Mouse (Mus musculus) kidney, postnatal 25 days (tissue): ENCODE results near the gene Scmh1.
A peak's percentile ranks its signal among the peaks of the same experiment; 100 is the strongest.

Experiments
- DNase-seq, 2 experiments: peaks; one replicate each; pipeline ENCODE4 v3.0.0; 2021; ENCODE audit warnings: mixed read lengths in 2 of 2

Scmh1 gene

DNA sequence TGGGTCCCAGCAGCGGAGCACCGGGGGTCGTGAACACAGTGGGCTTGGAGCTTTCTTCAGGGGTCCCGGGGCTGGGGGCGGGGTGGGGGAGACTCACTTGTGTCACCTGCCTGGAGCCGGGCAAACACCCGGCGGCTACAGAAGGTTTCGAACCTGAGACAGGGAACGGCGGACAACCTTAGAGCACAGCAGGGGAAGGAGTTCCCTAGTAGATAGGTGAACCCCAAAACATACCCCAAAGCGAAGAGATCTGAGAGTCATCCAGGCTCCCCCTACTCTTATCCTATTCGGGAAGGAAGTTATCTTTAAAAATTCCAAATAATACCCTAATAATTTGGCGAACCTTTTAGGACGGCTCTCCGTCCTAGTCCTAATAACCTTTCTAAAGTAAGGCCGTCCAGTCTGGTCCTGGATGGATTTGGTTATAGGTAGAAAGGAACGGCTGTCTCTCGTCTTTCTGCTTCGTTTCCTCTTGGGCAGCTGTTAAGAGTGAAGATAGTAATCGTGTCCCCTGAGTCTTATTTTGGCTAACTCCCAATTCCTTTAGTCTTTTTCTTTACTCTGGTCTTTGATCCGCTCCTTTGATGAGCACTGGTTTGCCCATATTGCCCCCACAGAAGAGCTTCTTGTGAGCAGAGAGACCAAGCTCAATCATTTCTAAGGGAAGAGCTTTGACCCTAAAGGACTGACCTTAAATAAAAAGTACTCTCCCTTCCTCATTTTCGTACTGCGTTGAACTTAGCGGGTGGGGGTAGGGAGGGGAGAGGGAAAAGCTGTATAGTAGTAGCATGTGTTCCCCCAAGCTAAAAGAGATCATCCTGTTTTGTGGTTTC lies 941 bp downstream of the Scmh1 start:
- DNase-seq = no peak

GRCm38 (mm10) chr4:120406639-120407273 lies 1.7 kb downstream of the Scmh1 start:
- no peak for DNase-seq

- no peak for DNase-seq
Measured at GRCm38 (mm10) chr4:120418053-120418452, 13.0 kb downstream of the Scmh1 start.

DNA sequence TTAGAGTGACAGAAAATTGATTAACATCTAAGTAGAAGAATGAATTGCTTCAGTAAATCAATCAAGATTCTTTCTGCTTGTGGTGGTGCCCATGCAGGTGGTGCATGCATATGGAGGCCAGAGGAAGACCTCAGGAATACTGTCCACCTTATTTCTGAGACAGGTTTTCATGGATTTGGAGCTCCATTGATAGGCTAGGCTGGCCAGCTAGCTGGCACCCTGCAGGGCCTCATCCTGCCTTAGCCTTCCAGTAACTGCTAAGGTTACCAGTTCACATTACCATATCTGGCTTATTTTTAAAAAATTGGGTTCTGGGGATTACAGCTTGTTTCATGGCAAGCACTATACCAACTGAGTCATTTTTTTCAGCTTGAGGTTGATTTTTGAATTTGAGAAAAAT lies 15.1 kb downstream of the Scmh1 start:
- DNase-seq = no peak

DNA sequence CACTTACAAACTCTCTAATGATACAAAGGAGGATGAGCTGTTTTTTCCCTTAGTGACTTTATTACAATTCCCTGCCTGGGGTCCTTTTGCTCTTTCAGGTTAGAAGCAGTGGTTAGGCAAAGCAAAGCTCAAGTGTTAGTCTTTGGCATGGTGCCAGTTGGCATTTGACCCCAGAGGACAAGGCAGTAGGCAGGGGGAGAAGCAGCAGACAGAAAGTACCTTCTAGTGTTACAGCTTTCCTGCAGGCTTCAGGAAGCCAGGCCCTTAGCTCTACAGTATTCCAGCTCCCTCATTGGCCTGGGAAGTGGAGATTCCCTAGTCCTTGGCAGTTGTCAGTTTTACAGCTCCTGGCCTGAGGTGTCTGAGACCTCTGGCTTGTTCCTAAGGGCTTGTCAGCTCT lies 15.6 kb downstream of the Scmh1 start:
- peak; percentile 84 to 86 for DNase-seq

DNA sequence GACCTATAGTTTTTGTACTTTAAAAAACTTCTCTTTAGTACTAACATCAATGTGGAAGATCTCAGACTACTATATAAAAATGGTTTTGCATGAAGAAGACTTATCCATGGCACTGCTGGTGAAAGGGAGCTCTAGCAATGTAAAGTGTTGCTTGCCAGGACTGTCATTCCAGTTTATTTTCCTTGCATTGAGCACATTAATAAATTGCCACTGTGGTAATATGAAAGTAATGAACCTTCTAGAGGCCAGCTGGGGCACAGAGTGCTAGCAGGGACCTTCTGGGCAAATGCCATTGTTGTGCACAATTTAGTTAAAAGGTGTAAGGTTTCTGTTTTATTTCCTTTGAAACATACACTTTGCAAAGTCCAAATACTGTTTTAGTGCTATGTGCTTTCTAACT lies 25.5 kb downstream of the Scmh1 start:
- no peak for DNase-seq

DNA sequence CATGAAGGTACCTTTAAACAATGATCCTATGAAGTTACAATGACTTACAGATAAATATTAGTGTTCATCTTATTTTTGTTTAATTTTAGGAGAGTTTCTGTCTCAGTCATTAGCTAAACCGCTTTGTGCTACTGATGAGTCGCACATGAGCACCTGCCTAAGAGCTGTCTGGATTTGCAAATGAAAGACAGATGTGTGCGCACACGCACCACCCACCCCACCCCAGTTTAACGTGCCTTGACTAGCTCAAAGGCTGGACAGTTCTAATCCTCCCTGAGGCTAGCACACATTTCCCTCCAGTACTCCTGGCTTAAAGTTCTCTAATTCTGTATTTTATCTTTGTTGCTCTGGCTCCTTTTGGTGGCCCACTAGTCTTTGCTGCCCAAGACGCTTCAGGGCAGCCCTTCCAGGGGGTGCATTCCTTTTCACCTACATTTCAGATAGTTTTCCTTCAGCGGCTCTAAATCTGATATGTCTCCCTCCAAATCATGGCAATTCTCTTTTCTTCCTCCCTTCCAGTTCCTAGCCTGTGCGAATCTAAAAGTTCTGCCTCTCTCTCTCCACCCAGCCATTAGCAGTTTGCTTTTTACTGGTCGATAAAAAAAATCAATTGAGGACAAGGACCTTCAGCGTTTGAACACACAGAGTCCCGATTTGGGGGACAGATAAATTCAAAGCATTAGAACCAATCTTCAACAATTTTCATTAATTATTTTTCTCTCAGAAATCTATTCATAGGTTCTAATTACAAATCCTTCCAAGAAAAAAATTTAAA lies 27.7 kb downstream of the Scmh1 start:
- DNase-seq = no peak

DNA sequence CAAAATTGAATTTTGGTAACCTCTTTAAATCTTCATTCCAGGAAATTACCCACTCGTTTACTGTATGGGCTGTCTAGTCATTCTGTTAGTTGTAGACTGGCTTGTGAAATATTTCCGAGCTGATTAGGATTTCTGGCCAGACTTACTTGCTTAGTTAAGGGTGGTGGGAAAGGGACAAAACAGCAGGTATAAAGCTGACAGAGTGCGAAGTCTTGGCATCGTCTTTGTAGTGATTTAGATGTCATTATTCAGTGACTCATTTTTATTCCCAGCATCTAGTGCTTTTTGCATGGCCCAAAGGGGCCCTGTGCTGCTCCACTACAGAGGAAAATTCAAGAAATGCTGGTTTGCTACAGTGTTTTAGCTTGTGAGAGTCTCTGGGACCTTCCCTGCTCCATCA lies 56.7 kb downstream of the Scmh1 start:
- no peak for DNase-seq

GRCm38 (mm10) chr4:120472946-120473345 lies 67.9 kb downstream of the Scmh1 start:
- no peak for DNase-seq

DNA sequence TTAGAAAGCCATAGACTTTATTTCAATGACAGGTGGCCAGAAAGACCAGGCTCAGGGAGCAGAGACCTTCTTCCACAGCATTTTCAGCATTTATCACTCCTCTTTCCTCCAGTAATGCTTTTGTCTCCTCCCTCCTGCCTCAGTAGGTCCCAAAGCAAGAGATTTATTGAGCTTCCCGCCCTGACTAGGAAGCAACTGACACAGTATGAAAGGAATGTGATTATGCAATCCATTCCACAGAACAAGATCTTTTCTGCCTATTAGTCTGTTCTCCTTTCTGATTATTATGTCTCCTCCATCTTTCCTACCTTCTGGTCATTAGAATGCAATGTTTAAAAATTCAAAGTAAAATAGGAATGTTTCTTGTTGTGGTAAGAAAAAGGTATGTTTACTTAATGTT lies 82.6 kb downstream of the Scmh1 start:
- DNase-seq = no peak

DNA sequence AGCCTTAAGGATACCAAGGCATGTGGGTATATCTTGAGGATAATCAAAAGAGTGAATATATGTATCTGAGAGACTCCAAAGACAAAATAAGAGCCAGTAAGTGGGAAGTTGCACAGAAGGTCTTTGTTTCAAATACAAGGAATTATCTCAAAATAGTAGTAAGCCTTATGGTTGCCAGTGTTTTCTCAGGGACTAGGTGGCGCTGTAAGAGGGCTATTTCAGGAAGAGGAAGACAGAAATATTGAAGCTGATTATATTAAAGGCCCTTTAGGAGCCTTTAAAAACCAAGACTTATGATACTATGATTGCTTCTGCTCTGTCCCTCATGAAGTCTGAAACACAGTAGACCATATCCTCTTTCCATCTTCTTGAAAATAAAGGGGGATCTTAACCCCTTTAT lies 101.9 kb downstream of the Scmh1 start:
- DNase-seq = no peak

GRCm38 (mm10) chr4:120511203-120511602 lies 106.1 kb downstream of the Scmh1 start:
- DNase-seq = no peak

- DNase-seq = no peak
Measured at GRCm38 (mm10) chr4:120514366-120514765, 109.3 kb downstream of the Scmh1 start.

GRCm38 (mm10) chr4:120516491-120516890 lies 111.4 kb downstream of the Scmh1 start:
- peak in 1 of 2 experiments; percentile 40 for DNase-seq

DNA sequence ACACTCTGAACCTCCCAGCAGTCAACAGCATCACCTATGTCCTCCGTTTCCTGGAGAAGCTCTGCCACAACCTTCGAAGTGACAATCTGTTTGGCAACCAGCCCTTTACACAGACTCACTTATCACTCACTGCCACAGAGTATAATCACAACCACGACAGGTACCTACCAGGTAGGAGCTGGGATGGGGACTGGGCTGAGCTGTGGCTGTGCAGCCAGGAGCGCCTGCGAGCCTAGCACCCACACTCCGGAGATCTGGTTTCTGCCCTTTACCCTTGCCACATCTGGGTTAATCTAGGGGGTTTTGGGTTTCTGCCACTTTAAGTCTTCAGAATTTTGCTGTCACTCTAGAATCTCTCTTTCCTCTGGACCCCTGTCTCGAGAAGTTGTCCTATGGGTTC lies 111.8 kb downstream of the Scmh1 start:
- DNase-seq = no peak

GRCm38 (mm10) chr4:120517335-120517734 lies 112.3 kb downstream of the Scmh1 start:
- peak; percentile 60 to 75 for DNase-seq

DNA sequence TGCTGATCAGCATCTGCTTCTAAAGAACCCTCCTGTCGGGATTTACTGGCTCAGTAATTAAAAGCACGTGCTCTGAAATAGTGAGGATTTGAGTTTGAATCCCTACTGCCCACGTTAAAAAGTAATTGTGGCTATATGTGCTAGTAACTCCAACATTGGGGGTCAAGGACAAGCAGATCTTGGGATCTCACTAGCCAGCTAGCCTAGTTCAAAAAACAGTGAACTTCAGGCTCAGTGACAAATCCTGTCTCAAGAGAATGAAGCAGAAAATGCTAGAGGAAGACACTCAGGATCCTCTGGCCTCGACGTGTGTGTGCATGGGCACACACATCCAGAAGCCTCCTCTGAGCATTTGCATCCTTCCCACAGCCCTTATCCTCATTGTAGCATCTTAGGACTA lies 116.7 kb downstream of the Scmh1 start:
- DNase-seq = no peak

DNA sequence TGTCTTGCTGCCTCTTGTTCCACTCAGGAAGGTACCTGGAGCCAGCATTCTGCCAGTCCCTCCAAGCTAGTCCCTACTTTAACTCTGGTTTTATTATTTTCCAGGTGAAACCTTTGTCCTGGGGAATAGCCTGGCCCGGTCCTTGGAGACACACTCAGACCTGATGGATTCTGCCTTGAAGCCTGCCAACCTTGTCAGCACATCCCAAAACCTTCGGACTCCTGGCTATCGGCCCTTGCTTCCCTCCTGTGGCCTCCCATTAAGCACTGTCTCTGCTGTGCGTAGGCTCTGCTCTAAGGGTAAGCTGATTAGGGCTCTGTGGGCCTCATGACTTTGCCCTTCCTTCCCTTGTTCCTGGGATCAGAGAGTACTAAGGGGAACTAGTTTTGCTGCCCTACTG lies 117.3 kb downstream of the Scmh1 start:
- DNase-seq = peak; percentile 38 to 66

GRCm38 (mm10) chr4:120523092-120523491 lies 118.0 kb downstream of the Scmh1 start:
- no peak for DNase-seq

DNA sequence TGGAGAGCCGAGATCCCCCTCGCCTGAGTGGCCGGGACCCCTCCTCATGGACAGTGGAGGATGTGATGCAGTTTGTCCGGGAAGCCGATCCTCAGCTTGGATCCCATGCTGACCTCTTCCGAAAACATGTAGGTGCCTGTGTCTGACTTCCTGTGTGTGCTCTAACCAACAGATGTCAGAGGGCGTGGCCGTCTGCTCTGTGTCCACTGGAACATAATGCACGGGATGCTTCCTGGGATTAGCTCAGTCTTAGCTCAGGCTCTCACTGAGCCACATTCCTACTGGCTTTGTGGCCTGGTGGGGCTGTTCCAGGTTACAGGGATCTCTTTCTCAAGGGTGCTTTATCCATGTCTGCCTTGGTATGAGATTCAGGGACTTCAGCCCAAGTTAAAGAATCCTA lies 123.1 kb downstream of the Scmh1 start:
- DNase-seq = no peak

GRCm38 (mm10) chr4:120531986-120532385 lies 126.9 kb downstream of the Scmh1 start, which contains the start of gene Slfnl1:
Slfnl1 (plus strand) TSS chr4:120532231.
- DNase-seq = no peak

DNA sequence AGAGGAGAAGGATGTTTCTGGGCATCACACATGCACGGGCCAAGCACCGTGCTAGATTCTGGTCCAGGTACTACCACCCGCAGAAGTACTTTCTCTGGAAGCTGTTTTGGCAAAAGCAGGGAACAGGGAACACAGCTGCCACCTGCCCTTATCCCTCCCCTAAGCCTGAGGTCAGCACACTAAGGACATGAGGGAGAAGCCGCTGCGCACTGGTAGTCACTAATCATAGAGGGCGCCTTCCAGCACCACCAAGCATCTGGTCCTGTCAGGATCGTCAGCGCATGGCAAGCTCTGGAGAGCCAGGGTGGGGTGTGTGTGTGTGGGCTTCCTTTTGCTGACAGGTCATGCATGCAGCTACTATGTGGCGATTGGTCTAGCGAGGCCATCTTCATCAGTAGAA lies 133.6 kb downstream of the Scmh1 start:
- DNase-seq = no peak

DNA sequence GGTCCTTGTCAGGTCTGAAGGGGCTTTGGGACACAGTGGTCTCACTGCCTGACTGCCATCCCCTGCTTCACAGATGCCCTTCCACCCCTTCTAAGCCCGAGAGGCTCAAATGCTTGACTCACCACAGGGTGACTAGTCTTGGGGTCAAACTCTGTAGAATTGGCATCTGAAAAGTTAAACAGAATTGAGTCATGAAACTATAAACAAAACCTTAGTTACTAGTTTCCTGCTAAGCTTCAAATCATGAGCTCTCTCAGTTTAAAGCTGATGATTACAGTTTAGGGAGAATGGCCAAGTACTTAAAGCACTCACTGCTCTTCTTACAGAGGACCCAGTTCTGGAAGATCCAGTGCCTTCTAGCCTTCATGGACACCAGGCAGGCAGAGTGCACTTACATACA lies 139.8 kb downstream of the Scmh1 start:
- DNase-seq = no peak

- DNase-seq = no peak
Measured at GRCm38 (mm10) chr4:120556592-120556991, 151.5 kb downstream of the Scmh1 start.
